Mouse (Mus musculus): ENCODE results near the gene Scn5a.

Scn5a gene

GRCm38 (mm10) chr9:119578636-119579438 is at the start of gene Scn5a:
Scn5a (minus strand) TSS chr9:119579016.
- no peak for DNase-seq

- DNase-seq, result no peak
Observed at GRCm38 (mm10) chr9:119627227-119627626, 48.4 kb upstream of the Scn5a start.

GRCm38 (mm10) chr9:119624151-119624550 is 45.3 kb upstream of the Scn5a start:
- DNase-seq, result no peak

GRCm38 (mm10) chr9:119614798-119615197 is 36.0 kb upstream of the Scn5a start:
- DNase-seq, result no peak

GRCm38 (mm10) chr9:119610563-119611166 is 31.8 kb upstream of the Scn5a start:
- no peak for DNase-seq

- DNase-seq, result no peak
Observed at GRCm38 (mm10) chr9:119606906-119607305, 28.1 kb upstream of the Scn5a start.

- no peak for DNase-seq
Observed at GRCm38 (mm10) chr9:119604607-119605006, 25.8 kb upstream of the Scn5a start.

GRCm38 (mm10) chr9:119598501-119598900 is 19.7 kb upstream of the Scn5a start:
- no peak for DNase-seq

GRCm38 (mm10) chr9:119597332-119597731 is 18.5 kb upstream of the Scn5a start:
- no peak for DNase-seq

GRCm38 (mm10) chr9:119589592-119589991 is 10.8 kb upstream of the Scn5a start:
- DNase-seq, result no peak

GRCm38 (mm10) chr9:119588763-119589449 is 10.1 kb upstream of the Scn5a start:
- DNase-seq, result no peak

GRCm38 (mm10) chr9:119580668-119581067 is 1.9 kb upstream of the Scn5a start:
- peak; percentile 55 to 60 for DNase-seq

GRCm38 (mm10) chr9:119580187-119580586 is 1.4 kb upstream of the Scn5a start:
- no peak for DNase-seq

- no peak for DNase-seq
Observed at GRCm38 (mm10) chr9:119578311-119578635, 543 bp downstream of the Scn5a start.

GRCm38 (mm10) chr9:119576977-119577376 is 1.8 kb downstream of the Scn5a start:
- DNase-seq, result no peak

- no peak for DNase-seq
Observed at GRCm38 (mm10) chr9:119575732-119576131, 3.1 kb downstream of the Scn5a start.

GRCm38 (mm10) chr9:119574366-119574765 is 4.5 kb downstream of the Scn5a start:
- DNase-seq, result no peak

GRCm38 (mm10) chr9:119573009-119573408 is 5.8 kb downstream of the Scn5a start:
- DNase-seq, result no peak

GRCm38 (mm10) chr9:119571411-119571888 is 7.4 kb downstream of the Scn5a start:
- DNase-seq, result no peak

- DNase-seq, result no peak
Observed at GRCm38 (mm10) chr9:119570652-119571051, 8.2 kb downstream of the Scn5a start.

GRCm38 (mm10) chr9:119568732-119569131 is 10.1 kb downstream of the Scn5a start:
- no peak for DNase-seq

GRCm38 (mm10) chr9:119567800-119568199 is 11.0 kb downstream of the Scn5a start:
- DNase-seq, result no peak

- no peak for DNase-seq
Observed at GRCm38 (mm10) chr9:119566214-119566613, 12.6 kb downstream of the Scn5a start.

- no peak for DNase-seq
Observed at GRCm38 (mm10) chr9:119564803-119565202, 14.0 kb downstream of the Scn5a start.

All from B cell, adult 2 months (primary cell).